In the genomic region with DNA sequence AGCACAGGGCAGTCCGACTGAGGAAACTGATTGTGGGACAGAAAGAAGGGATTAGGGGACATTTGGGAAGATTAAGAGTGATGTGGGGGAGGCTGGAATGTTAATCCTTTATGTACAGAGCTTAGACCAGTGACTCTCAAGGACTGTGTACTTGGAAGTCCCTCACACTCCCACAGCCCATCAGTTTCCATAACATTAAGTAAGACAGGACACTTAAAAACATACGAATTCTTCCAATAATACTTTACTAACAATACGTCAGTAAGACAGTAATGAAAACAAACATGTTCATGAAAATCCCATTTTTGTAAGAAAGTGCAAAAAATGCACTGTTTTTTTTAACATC, we compare ENCODE assay signal across 13 mouse cellular contexts.
DNase-seq lines count a peak whose midpoint lies in the region; ATAC-seq and TF ChIP-seq lines count a peak whose summit lies in the region.
"Had no signal": no experiment of that assay in that cellular context is flagged by ENCODE, and none has a peak within 500 bp of the region (broad histone marks: within the 10 kb centered on the region; RNA-seq: fewer than 3 reads in every experiment).

No protein-coding gene starts in this region.

- peaks cover 35% of the 10 kb centered on the region for H3K4me1 ChIP-seq in forebrain, embryonic 12.5 days
- peaks cover 3% of the 10 kb centered on the region; the same call in 1 of the 2 replicates for H3K4me1 ChIP-seq in forebrain, embryonic 11.5 days (replicated peaks; ENCODE audit: control insufficient read depth, insufficient read depth, low read length)
- H3K4me1 ChIP-seq in kidney, postnatal 0 days (replicated peaks; ENCODE audit: insufficient read depth, low read length) = no peaks in the 10 kb centered on the region
- peaks cover 12% of the 10 kb centered on the region for H3K4me1 ChIP-seq in midbrain, embryonic 11.5 days (ENCODE audit: control insufficient read depth, insufficient read depth, low read length)
- H3K4me1 ChIP-seq: liver, embryonic 13.5 days had no signal

- H3K9ac ChIP-seq in forebrain, embryonic 12.5 days = no peak overlapping the region
- no peak overlapping the region for H3K9ac ChIP-seq in forebrain, embryonic 11.5 days (ENCODE audit: low read length)
- no peak overlapping the region for H3K9ac ChIP-seq in kidney, postnatal 0 days (ENCODE audit: low read depth, low read length)
- no peak overlapping the region for H3K9ac ChIP-seq in midbrain, embryonic 11.5 days (ENCODE audit: low read length)
- H3K9ac ChIP-seq: heart, embryonic 13.5 days; liver, embryonic 13.5 days had no signal

- H3K9me3 ChIP-seq in forebrain, embryonic 12.5 days = no peaks in the 10 kb centered on the region
- H3K9me3 ChIP-seq in forebrain, embryonic 11.5 days (ENCODE audit: control insufficient read depth, low read length) = no peaks in the 10 kb centered on the region
- no peaks in the 10 kb centered on the region for H3K9me3 ChIP-seq in kidney, postnatal 0 days (replicated peaks; ENCODE audit: low read length)
- no peaks in the 10 kb centered on the region; the same call in 1 of the 2 replicates for H3K9me3 ChIP-seq in midbrain, embryonic 11.5 days (ENCODE audit: control insufficient read depth, low read length)
- H3K9me3 ChIP-seq: heart, embryonic 13.5 days; liver, embryonic 13.5 days had no signal

- DNase-seq in forebrain, embryonic 11.5 days (ENCODE audit: low spot score) = no peak
- peak; percentile 41 for DNase-seq in kidney, postnatal 0 days (ENCODE audit: low spot score)
- no peak for DNase-seq in kidney, adult 11 months
- no peak for DNase-seq in midbrain, embryonic 11.5 days (ENCODE audit: low spot score, missing footprints)
- no peak for DNase-seq in cerebellum, adult 11-12 months
- DNase-seq: B cell, adult 2 months; kidney, postnatal 14 days; liver, embryonic 13.5 days; thymus, postnatal 4 days had no signal

- H3K27me3 ChIP-seq in forebrain, embryonic 12.5 days = peaks cover 13% of the 10 kb centered on the region
- no peaks in the 10 kb centered on the region for H3K27me3 ChIP-seq in forebrain, embryonic 11.5 days (ENCODE audit: control insufficient read depth, insufficient read depth, low read length)
- H3K27me3 ChIP-seq in kidney, postnatal 0 days (ENCODE audit: insufficient read depth, low read length) = no peaks in the 10 kb centered on the region
- H3K27me3 ChIP-seq in midbrain, embryonic 11.5 days (ENCODE audit: control insufficient read depth, insufficient read depth, low read length) = peaks cover 3% of the 10 kb centered on the region; the same call in 1 of the 2 replicates
- H3K27me3 ChIP-seq: Patski had no signal

- no peak overlapping the region for H3K4me3 ChIP-seq in forebrain, embryonic 12.5 days (replicated peaks)
- H3K4me3 ChIP-seq in forebrain, embryonic 11.5 days (ENCODE audit: low read depth, low read length) = no peak overlapping the region
- no peak overlapping the region for H3K4me3 ChIP-seq in kidney, postnatal 0 days (replicated peaks; ENCODE audit: low read depth, low read length)
- H3K4me3 ChIP-seq in midbrain, embryonic 11.5 days (ENCODE audit: low read depth, low read length) = no peak overlapping the region
- H3K4me3 ChIP-seq: heart, embryonic 13.5 days; liver, embryonic 13.5 days had no signal

- no peak overlapping the region for H3K27ac ChIP-seq in forebrain, embryonic 12.5 days
- no peak overlapping the region for H3K27ac ChIP-seq in forebrain, embryonic 11.5 days (ENCODE audit: low read depth, low read length)
- no peak overlapping the region for H3K27ac ChIP-seq in kidney, postnatal 0 days
- no peak overlapping the region; the same call in 1 of the 2 replicates for H3K27ac ChIP-seq in midbrain, embryonic 11.5 days (ENCODE audit: low read depth, low read length)
- H3K27ac ChIP-seq: heart, embryonic 13.5 days; liver, embryonic 13.5 days had no signal

- peak overlapping the region; percentile 34 for H3K4me2 ChIP-seq in forebrain, embryonic 12.5 days
- H3K4me2 ChIP-seq in forebrain, embryonic 11.5 days (ENCODE audit: low read depth, low read length, severe bottlenecking) = no peak overlapping the region
- peak overlapping the region; percentile 31; the same call in 1 of the 2 replicates for H3K4me2 ChIP-seq in kidney, postnatal 0 days (ENCODE audit: low read length)
- H3K4me2 ChIP-seq in midbrain, embryonic 11.5 days = no peak overlapping the region; the same call in 1 of the 2 replicates
- H3K4me2 ChIP-seq: heart, embryonic 13.5 days; liver, embryonic 13.5 days had no signal

- H3K36me3 ChIP-seq in forebrain, embryonic 12.5 days (replicated peaks) = no peaks in the 10 kb centered on the region
- H3K36me3 ChIP-seq in forebrain, embryonic 11.5 days (ENCODE audit: control insufficient read depth, insufficient read depth, low read length) = no peaks in the 10 kb centered on the region
- no peaks in the 10 kb centered on the region for H3K36me3 ChIP-seq in kidney, postnatal 0 days (ENCODE audit: insufficient read depth, low read length)
- H3K36me3 ChIP-seq in midbrain, embryonic 11.5 days (ENCODE audit: control insufficient read depth, insufficient read depth, low read length) = no peaks in the 10 kb centered on the region
- H3K36me3 ChIP-seq: heart, embryonic 13.5 days; liver, embryonic 13.5 days had no signal

- 23% methylated on average over 3 of the region's 3 CpGs for WGBS in forebrain, embryonic 12.5 days
- WGBS in forebrain, embryonic 11.5 days = 28% methylated on average over 3 of the region's 3 CpGs
- WGBS in kidney, postnatal 0 days = 32% methylated on average over 3 of the region's 3 CpGs
- WGBS in midbrain, embryonic 11.5 days = 24% methylated on average over 3 of the region's 3 CpGs

- no peak for ATAC-seq in forebrain, embryonic 12.5 days (ENCODE audit: low FRiP score)
- no peak for ATAC-seq in forebrain, embryonic 11.5 days (replicated peaks; ENCODE audit: low FRiP score)
- ATAC-seq in kidney, postnatal 0 days (replicated peaks; ENCODE audit: low FRiP score, low read depth) = no peak
- ATAC-seq in midbrain, embryonic 11.5 days (ENCODE audit: low FRiP score) = peak; percentile 64; the same call in 1 of the 2 replicates
- ATAC-seq in megakaryocyte, adult 5-6 weeks (ENCODE audit: poor library complexity, severe bottlenecking) = no peak
- ATAC-seq: Patski had no signal

- TF ChIP-seq CTCF in kidney, postnatal 0 days (IDR thresholded peaks at IDR 0.05; ENCODE audit: low read depth) = no peak

Comparison
In these comparisons a context has a peak if more than half of its experiments do, and no peak if none do; other contexts are left out.
1. H3K4me2 ChIP-seq: peak in forebrain, embryonic 12.5 days (single experiment) and kidney, postnatal 0 days (single experiment); none in forebrain, embryonic 11.5 days (single experiment) and midbrain, embryonic 11.5 days (single experiment).